Mouse (Mus musculus): ENCODE results near the gene Hist1h4i.

Hist1h4i gene

DNA sequence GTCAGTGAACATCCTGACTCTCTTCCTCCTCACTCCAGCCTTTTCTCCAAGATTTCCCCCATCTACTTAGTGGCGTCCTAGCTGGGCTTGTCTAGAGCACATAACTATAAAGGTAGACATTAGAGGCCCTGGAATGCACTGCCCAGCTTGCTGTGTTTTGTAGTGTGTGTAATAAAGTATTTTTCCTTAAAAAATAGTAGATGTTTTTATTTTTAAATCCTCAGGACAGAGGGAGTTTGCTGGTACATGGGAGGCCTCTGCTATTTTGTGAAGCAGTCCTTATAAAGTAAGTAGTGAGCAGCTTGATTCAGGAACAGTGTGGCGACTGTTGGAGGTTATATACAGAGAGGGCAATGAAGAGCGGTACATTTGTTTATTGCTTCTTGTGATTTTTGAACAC lies 32.5 kb downstream of the Hist1h4i start:
- WGBS: 87% methylated on average over 3 of the region's 3 CpGs

GRCm38 (mm10) chr13:22007872-22008271 lies 33.3 kb downstream of the Hist1h4i start:
- WGBS: 55% methylated on average over 7 of the region's 7 CpGs

- 14% methylated on average over 18 of the region's 18 CpGs for WGBS
Measured at GRCm38 (mm10) chr13:22007121-22007510, 34.0 kb downstream of the Hist1h4i start.

DNA sequence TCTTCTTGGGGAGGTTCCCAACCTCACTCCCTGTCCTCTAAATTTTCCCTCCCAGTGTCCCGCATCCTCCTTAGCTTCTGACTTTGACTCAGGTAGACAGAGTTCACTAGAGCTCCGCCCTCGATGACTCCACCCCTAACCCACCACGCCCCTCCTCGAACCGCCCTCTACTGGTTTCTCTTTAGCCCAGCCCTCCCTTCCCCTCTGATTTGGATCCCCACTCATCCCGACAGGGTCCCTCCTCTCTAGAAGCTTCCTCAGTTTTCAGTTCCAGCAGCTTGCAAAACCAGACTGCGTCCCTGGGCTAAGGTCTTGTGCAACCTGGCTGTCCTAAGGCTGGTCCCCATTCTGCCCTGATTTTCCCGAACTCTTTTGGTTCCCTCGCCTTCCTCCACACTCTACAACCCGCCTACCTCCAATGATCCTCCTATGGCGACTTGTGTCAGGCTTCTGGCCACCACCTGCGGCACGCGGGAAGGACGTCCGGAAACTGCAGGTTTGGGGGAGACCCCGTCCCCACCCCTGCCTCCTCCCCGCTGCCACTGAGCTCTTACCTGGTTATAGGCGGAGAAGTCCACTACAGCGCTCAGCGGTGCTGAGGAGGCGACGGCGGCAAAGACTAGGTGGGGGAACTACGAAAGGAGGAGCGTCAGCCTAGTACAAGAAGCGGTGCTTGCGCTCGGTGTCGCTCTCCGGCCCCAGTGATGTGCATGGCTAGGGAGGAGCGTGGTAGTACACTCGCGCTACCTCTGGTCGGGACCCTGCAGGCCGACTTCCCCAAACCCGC lies 34.6 kb downstream of the Hist1h4i start:
- whole genome bisulfite sequencing: 1% methylated on average over 38 of the region's 38 CpGs

DNA sequence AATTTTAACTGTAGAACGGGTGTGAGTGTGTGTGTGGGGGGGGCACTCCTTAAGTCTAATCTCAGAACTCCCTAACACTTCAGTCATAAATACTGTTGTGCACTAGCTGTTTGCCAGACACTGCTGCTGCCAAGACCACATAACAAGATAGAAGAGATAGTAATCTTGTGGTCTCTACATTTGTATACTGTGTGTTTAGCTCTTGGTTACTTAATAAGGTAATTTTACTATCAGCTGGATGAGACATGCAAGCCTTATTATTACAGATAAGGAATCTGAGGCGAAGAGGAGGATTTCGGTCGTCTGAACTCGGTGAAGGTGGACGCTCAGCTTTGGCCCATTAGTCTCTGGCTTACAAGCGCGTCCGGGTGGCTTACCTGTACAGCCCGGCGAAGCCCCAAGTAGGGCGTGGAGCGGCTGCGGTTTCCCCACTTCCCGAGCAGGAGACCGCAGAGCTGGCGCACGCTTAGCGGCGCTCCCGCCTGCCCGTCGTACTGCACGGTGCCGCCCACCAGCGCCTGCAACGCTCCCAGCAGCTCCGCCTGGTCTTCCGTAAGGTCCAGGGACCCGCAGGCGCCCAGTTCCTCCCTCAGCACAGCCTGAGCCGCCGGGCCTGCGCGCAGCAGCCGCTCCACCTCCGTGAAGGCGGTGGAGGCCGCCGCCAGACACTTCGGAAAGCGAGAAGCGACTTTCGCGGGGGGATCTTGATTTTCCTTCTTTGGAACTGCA lies 35.4 kb downstream of the Hist1h4i start:
- under 1% methylated on average over 45 of the region's 45 CpGs for WGBS

- 31% methylated on average over 5 of the region's 5 CpGs for WGBS
Measured at GRCm38 (mm10) chr13:22001823-22002222, 39.3 kb downstream of the Hist1h4i start.

DNA sequence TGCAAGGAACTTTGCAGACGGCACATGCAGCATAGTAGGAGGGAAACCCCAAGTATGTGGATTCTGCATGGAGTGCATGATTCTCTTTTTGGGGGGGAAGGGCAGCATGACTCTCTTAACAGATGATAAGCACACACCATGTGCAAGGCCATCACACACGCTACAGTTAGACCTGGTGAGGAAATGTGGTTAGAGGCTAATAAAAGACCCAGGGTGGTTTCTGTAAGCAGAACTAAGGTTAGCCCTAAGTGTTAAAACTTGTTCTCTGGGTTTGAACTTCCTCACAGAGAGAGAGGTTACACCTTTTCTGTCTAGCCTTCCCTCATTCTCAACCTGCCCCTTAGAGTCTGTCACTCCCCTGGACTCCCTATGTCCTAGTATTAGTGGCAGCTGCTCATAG lies 39.8 kb downstream of the Hist1h4i start:
- WGBS: 64% methylated on average over 2 of the region's 2 CpGs

GRCm38 (mm10) chr13:21999147-21999546 lies 42.0 kb downstream of the Hist1h4i start:
- 53% methylated on average over 4 of the region's 4 CpGs for WGBS

DNA sequence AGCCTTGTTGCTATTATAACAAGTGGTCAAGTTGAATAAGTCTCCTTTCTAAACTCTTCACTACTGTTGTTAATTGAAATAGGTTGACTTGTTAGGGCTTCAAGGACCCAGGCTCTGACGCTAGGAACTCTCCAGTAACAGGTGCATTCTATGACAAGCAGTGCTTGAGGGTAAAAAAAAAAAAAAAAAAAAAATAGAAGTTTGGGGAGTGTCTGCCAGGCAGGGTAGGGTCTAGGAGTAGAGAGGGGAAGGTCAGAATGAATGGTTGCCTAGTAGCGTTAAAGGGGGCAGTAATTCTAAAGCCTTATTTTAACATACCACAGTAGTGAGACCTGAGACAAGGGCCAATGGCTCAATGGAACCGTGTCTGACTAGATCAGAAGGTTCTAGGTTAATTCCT lies 42.8 kb downstream of the Hist1h4i start:
- 42% methylated on average over 3 of the region's 3 CpGs for WGBS

DNA sequence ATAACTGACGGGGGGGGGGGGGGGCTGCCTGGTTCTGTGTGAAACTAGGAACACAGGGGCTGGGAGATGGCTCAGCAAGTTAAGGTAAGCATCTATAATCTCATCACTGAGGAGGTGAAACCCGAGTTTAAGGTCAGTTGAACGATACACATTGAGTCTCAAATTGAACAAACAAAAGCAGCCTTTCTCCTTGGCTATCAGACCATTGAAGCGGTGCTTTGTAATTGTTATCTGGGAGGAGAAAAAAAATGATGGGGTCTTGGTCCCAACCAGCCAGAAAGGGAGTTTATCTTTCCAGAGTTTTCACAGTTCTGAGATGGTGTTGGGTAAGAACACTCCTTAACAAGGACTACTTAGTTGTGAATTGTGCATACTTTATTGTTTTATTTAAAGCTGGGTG lies 43.3 kb downstream of the Hist1h4i start:
- WGBS: 13% methylated on average over 4 of the region's 4 CpGs

- 7% methylated on average over 21 of the region's 21 CpGs for WGBS
Measured at GRCm38 (mm10) chr13:21997201-21997820, 43.9 kb downstream of the Hist1h4i start.

- WGBS: 5% methylated on average over 13 of the region's 13 CpGs
Measured at GRCm38 (mm10) chr13:21996840-21997185, 44.3 kb downstream of the Hist1h4i start.

DNA sequence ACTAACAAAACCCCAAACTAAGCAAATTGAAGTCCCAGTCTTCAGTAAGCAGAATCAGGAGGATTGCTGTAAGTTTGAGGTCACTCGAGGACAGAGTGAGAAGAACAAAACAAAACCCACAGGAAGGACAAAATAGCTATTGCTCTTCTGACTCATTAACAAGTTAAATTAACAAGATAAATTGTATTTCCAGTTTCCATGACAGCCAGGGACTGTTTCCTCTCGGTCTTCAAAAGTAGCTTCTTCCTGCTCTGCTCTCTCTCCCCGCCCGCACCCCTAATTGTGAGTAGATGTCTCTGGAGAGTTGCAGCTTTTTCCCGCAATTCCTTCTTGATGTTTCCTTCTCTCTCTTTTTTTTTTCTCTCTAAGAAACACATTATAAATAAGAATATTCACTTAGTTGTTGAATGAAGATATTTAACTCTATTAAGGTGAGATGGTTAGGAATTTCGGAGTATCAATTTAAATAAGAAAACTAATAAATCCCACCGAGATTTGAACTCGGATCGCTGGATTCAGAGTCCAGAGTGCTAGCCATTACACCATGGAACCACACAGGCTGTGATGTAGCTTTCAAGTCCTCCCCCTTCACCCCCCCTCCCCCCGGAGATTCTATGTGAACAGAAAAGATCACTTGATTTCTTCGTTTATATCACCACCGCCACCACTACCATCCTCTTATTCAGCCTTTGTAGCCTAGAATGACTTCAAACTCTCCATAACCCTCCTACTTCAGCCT lies 44.9 kb downstream of the Hist1h4i start:
- 8% methylated on average over 12 of the region's 12 CpGs for WGBS

DNA sequence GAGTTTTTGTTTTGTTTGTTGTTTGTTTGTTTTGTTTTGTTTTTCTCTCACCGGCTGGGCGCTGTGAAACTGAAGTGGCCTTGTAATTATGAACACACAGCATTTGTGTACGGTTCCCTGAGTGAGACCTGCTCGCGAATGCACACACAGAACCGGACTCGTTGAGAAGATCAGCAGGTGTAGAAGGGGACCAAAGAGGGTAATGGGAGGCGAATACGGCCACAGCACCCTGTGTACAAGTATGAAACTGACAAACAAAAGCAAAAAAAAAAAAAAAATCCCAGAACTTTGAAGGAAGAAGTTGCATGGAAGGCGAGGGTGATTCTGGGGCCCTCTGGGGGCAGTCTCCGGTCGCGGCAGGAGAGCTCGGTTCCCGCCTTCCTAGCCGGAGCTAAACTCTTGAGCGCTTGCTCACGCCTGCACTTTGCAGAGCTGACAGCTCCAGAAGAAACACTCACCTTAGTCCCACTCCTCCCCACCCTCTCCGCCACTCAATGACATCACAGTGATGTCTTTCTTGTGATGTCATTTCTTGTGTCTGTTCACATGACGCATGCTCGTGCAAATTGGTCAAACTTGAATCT lies 45.7 kb downstream of the Hist1h4i start:
- 3% methylated on average over 21 of the region's 21 CpGs for WGBS

DNA sequence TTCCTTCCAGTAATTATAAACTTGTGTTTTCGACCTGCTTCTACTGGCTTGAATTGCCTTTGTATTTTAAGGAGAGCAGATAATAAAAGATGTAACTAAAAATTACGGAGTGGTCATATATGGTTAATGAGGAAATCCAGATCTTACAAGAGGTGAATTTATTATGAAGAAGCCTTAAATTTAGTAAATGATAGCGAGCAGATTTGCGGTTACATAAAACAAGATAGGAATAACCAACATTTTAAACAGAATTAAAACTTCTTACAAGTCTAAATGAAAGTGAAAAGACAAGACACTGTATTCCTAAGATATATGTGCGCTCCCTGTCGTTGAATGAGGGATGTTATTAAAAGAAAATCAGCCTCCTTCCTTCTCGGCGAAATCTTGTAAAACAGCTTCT lies 46.3 kb downstream of the Hist1h4i start:
- WGBS: 9% methylated on average over 8 of the region's 8 CpGs

DNA sequence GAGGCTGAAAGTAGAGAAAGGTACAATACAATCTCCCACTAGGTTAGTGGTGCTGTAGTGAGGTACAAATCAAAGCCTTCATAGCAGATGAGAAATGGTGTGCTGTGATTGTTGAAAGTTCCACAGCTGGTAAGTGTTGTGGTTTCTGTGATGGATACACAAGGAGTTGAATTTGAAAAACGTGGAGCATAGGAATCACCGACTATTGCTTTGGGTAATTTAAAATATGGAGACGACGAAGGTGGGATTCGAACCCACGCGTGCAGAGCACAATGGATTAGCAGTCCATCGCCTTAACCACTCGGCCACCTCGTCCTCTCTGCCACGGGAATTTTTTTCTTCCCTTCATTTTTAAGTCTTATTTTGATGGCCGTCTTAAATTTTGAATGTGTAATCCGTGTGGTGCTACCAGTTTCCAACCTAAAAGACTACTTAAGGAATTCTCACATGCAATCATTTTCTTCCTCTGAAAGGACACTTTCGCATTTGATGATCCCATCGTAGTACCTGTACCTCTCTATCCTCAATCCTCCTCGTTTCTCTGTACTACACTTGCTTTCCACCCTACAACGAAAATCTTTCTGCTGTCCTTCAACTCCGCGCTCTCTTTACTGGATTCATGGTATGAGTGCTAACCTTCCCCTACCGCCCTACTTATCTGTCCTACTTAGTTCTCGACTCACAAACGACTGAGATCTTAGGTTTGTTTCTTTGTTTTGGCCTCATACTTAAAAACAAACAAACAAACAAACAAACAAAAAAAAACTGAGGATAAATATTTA lies 47.0 kb downstream of the Hist1h4i start:
- 9% methylated on average over 22 of the region's 22 CpGs for WGBS

DNA sequence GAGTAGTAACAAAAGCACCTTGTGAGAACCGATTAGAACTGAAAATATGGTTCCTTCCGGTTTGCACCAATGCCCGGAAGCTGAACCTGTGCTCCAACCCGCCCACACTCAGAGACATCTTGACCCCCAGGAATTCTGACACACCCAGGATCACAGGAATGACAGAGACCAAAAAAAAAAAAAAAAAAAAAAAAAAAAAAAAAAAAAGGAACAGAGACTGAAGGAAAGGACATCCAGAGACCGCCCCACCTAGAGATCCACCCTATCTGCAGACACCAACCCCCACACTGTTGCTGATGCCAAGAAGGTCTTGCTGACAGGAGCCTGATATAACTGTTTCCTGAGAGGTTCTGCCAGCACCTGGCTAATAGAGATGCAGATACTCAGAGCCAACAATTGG lies 48.6 kb downstream of the Hist1h4i start:
- 94% methylated on average over 5 of the region's 5 CpGs for WGBS
